Mouse (Mus musculus) frontal cortex, postnatal 25 days (tissue): ENCODE results near the gene Pde4d.
"Not testable (repeated sequence)": the region's sequence is repeated elsewhere in the genome, so short reads cannot be mapped to it uniquely, and the experiment has no call there.

ENCODE experiments used
- DNase-seq, 2 experiments: peaks; one replicate each; pipeline ENCODE4 v3.0.0; 2022; ENCODE audit warnings: low spot score in 2 of 2

The Pde4d gene

DNA sequence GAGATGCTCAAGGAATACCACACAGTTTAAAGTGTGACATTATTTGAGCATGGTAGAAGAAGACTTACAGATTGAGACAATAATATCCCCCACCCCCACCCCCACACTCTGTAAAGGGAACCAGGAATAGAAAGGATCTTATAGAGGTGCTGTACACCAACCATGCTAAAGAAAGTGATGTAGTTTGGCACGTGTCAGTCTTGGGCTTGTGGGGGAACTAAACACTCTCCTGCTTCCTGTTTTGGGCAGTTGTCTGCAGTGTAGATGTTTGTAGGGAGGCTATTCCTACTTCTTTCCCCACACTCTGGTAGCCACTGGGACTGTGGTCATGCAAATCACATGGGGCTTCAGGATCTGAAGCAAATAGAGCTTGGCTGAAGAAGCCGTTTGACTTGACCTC is 236.5 kb downstream of the Pde4d start:
- no peak for DNase-seq

DNA sequence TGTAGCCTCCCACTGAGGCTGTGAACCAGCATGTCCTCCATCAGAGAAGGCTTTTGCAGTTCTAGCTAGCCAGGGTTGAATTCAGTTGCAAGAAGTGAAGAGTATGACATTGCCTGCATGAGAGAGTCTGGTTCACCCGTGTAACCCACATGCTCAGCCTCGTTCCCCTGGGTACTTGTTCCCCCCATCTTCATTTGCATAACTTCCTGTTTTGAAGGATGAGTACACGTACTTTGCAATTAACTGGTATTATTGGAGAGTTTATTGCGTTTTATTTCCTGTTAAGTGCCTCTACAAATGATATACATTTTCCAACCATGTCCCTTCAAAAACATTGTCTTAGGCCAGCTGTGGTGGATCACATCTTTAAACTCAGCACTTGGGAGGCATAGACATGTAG is 237.1 kb downstream of the Pde4d start:
- DNase-seq, result no peak

DNA sequence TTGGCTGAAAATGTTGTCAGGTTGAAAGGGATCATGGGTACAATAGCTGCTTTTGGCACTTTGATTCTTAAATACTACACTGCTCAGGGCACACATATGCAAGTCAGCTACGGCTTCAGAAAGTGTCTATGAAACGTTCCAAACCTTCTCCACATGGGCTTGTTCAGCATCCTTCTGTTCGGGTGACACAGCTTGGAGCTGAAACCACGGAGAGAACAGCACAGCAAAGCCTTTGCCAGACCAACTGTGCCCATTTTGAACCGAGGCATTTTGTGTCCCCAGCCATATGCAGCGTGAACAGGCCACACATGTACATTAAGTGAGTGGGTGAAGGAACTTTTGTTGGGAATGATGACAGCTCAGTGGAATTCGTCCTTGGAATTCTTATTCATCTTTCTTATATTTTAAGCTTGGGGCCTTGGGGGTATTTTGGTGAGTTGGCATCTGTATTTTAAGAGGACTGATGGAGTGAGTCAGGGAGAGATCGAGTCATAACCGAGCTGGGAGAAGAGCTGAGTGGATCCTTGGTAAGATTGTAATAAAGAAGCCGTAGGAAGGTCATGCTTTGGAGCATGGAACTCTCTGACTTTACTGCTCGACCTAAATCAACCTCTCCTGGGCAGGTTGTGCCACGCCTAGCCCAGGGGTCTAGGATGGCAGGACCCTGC is 243.3 kb downstream of the Pde4d start:
- no peak for DNase-seq

DNA sequence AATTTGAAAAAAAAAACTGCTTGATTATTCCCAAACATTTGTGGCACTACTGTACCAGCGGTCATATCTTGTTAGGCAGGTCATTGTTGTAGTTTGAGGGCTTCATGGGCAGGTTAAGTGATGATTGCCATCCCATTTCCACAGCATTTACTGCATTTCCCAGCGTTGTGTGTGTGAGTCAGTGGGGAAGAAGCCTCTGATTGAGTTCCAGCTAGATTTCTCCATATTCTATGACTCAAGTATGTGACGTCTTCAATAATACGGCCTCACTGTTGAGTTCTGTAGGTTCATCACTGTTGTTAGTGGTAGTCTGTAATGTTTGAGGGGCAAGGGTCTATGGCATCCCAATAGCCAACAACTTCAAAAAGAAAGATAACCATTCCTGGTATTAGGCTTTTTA is 255.7 kb downstream of the Pde4d start:
- no peak for DNase-seq

DNA sequence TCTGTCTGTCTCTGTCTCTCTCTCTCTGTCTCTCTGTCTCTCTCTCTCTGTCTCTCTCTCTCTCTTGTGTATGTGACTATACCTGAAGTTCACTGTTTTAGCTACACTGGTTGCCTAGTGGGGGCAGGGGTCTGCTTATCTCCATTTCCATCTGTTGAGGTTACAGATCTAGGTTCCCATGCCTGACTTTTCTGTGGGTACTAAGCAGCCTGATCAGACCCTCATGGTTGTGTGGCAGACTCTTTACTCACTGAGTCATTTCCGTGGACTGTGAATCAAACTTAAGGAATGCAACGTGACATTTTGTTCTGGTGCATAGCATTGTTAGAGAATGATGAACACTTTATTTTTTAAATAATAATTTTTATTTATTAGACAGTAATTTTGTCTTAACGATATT is 264.3 kb downstream of the Pde4d start:
- no peak for DNase-seq

DNA sequence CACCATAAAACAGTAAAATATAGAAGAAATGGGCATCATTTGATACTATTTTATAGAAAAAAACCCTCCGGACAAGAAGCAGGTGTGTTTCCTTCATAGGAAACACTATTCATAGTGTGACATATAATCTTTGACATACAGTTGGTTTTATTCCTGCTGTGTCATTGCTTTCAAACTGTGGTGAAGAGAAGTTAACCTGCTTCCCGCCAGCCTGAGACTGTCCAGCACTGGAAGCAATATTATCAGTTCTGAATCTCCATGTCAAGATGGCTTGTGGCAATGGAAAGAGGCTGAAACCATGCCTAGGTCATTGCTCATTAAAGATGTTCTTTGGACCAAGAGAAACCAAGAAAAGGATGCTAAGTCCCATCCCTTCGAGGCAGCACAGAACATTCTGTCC is 265.3 kb downstream of the Pde4d start:
- no peak for DNase-seq

DNA sequence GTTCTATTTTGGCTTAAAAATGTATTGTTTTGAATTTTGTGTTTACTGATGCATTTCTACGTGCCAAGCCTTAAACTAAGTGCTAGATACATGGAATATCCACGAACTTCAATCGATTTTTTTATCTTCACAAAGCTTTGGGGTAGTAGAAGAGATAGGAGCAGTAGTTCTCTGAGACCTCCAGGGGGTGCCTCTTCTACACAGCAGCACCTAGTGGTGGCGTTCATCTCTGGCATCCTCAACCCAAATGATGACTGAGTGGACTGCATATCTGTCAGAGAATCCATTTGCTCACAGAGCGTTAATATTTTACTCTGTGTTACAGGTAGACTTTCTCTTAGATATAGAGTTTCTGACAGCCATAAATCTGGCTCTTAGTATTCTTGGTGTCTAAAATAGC is 272.5 kb downstream of the Pde4d start:
- DNase-seq, result no peak

DNA sequence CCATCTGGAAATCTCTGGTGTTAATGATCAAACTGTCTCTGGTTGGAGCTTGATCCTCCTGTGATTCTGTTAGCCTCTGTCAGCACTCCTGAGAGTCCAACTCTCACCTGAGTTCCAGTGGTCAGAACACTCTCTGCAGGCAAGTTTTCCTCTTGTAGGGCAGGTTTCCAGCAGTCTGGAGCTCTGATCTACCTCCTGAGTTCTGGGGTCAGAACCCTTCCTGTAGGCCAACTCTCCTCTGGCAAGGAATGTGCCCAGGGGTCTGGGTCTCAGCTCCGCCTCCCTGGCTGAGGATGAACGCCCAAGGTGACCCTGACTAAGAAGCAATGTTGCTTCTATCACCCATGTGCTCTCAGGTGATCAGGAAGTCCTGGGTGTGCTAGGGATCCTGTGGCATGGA is 284.6 kb downstream of the Pde4d start:
- not testable (repeated sequence) for DNase-seq

DNA sequence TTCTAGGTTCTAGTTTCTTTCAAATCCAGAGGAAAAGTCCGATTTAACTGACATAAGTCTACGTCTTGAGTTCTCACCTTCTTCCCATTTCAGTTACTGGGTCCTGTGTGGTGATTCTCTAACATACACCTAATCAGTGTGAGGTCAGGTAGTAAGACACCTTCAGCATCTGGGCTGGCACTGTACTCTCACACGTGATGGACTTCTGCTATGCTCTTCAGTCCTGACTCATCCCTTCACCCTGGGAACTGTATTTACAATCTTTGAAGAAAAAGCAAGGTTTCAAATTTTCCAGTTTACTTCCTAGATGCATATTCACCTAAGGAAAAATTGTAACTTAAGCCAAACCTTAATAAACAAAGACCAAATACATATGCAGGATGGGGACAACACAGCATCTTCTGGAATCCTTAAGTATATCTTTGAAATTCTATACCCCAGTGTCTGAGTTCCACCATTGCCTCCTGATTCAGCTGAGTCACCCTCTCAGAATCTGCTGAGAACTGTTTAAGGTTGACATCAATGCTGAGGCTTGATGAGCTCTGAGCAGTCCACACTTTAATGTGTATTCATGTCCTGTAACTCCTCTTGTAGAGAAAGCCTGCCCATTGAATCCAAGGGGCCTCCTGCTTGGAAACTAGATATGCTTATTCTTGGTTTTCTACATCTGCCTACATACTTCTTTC is 301.6 kb downstream of the Pde4d start:
- no peak for DNase-seq

DNA sequence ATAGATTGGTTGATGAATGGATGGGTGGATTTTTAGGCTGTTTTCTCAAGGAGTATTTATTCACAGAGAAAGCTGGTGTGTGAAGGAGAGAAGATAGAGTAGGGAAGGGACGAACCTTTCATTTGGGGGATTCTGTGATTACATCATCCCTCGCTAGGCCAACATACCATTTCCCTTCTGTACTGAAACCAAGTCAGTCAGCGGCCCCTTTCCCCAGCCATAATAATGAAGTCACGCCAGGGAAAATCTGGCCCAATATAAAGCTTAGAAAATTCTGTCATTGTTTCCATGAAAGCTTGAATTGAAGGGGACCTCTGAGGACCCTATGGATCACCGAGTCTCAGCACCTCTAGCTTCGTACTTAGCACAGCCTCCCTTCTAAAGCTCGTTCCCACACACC is 307.7 kb downstream of the Pde4d start:
- no peak for DNase-seq

DNA sequence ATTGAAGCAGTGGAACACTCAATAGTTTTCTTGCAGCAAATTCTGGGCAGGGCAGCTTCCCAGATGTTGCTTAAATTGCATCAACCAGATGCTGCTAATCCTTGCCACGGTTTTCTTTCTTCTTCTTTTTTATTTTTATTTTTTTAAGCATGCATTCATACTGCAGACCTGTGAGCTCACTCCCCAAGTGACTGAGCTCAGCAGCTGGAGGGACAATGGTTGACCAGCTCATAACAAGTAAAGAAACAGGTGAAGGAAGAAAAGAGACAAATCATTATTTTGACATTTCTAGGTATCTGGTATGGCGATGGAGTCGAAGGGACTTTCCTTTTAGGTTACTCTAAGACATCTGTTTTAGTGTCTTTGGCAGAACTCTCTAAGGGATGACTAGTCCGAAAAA is 308.6 kb downstream of the Pde4d start:
- no peak for DNase-seq

DNA sequence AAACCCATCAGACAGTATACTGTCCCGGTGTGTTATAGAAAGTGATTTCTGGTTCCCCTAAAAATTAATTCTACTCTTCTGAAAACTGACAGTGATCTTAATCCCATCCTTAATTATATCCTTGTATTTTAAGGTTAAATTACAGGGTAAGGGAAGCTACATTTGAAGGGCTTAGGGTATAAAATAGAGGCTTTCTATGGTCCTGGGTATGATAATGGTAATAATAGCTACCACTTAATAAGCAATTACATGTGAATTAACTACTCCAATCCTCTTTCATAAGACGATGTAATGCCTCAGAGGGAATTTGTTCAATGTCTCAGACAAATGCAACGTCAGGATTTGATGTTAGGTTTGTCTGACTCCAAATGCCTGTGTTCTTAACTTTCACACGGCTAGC is 309.4 kb downstream of the Pde4d start:
- DNase-seq, result no peak

DNA sequence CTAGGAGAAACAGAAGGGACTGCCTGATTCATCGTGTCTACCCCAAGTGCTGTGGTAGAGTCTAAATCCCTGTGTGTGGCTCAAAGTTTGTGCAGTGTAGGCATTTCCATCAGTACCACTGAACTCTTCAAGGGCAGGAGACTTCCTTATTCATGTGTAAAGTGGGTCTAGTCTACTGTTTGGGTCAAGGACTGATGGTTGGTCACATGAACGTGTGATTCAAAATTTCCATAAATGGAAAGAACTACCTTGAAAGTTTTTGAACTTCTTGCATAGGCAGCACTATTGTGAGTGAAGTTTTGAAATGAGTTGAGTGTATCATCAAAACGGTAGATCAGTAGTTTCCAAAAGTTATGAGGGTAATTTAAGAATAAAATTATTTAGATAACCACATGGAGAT is 313.5 kb downstream of the Pde4d start:
- DNase-seq, result no peak

DNA sequence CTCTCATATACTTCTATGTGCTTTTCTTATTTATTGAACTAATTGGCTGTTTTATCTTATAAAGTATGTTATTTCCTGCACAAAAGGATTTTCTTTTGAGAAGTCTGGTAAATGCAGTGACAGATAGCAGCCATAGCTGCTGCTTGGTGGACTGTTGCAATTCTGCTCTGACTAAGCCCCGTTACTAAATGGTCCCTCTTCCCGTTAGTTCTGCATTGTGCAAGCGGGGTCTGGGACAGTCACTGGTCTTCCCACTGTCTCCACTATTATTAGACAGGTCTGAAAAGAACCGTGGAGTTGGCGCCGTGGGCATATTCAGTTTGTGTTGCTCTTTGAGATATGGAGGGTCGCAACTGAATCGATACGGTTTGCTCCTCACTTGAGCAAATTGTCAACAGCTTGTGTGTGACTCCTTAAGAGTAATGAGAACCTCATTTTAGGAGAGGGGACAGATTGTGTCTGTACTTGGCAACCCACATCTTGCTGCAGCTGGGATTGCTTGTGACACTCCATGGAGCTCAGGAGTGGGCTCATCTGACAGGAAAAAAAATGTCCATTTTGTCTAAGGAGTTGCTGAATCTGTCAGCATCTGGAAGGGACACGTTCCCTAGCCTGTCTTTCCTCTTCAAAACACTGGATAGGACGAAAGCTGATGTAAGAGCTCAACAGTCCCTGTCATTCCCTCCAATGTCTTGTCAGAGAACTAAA is 316.4 kb downstream of the Pde4d start:
- DNase-seq, result no peak

DNA sequence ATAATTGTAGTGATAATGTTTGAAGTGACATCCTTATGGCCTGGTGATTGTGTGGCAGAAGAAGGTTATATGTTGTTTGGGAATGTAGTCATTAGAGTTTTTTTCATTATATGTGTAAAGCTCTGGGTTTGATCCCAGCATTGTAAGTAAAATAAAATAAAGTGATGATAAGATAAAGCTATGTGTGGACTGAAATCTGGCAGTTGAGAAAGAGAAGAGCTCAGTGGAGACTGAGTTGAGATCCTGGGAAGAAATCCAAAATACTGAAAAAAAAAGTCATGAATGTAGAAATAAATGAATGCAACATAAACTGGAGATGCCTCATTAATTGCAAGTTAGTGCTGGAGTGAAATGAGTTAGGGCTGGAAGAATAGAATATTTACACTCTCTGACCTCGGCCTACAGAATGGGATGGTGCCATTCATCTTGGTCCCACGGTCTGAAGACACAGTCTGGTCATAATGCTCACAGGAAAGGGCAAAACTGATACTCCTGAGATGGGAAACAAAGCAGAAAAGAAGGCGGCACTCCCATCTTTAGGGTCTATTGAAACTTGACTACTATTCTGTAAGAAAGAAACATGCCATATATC is 319.8 kb downstream of the Pde4d start:
- DNase-seq, result no peak

DNA sequence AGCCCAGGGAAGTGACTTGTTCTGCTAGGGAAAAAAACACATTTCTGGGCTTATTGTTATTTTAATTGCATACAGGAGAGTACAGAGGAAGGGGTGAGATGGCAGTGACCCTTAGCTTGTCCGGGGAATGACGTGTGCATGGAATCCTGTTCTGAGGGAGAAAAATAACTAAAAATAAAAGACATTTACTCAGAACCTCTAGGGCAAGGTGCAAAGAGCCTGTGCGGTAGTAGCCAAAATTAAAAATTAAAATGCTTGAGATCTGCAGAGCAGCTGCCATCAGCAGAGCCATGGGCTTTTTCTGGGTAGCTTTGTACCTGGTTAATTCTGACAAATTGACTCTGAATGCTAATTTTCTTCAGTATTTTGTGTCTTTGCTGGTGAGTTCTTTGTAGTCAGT is 322.6 kb downstream of the Pde4d start:
- no peak for DNase-seq

DNA sequence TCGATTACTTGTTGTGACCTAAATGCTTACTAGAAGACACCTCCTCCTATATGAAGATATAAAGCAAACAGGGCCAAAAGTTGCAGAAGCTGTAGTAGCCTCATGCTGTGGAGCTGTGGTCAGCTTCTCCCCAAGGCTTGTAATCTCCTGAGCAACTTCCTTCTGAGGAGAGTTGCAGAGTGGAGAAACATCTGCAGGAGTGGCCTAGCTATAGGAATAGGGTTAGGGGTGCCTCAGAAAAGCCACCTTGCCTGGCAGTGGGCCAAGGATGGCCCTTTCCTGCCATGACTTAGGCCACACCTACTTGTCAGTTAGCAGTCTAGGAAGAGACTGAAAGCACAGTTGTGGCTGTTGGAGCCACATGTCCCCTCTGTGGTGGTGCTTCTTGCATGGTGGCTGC is 325.2 kb downstream of the Pde4d start:
- DNase-seq, result no peak

DNA sequence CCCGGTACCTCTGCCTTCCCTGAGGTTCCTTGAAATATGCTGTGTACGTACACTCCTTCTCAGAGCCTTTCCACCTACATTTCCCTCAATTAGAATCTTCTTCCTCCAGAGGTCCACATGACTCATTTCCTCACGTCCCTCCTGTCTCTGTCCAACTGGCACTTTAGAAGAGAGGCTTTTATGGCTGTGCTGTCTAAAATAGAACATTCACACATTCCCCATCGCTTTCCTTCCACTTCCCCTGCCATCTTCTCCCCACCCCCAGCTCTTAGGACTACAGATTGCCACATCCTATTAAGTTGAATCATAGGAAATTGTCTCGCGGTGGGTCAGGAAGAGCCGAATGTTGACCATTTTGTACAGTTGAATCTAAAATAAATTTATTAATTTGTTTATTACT is 326.1 kb downstream of the Pde4d start:
- no peak for DNase-seq

DNA sequence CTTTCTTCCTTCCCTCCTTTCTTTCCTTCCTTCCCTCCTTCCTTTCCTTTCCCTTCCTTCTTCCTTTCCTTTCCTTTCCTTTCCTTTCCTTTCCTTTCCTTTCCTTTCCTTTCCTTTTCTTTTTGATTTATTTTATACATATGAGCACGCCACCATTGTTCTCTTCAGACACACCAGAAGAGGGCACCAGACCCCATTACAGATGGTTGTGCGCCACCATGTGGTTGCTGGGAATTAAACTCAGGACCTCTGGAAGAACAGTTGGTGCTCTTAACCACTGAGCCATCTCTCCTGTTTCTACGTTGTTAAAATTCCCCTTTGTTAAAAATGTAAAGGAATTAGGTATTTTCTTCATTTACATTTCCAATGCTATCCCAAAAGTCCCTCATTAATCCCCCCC is 347.9 kb downstream of the Pde4d start:
- DNase-seq, result not testable (repeated sequence)

DNA sequence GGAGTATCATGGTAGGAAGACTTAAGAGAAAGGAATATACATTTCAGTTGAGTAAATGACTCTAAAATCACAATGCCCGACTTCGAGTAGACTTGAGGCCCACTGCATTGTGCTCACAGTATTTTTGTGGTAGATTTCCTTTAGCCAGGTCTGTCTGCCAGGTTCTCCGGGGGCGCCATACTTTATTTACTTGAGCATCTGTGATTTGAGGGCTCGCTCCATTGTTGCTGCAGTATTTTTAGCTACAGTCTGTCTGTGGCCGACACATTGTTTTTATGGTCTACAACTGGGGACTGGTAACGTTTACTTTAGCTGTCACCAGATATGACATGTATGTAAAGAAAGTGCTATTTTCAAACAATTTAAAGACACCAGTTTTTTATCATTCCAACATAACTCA is 359.4 kb downstream of the Pde4d start:
- DNase-seq, result no peak

DNA sequence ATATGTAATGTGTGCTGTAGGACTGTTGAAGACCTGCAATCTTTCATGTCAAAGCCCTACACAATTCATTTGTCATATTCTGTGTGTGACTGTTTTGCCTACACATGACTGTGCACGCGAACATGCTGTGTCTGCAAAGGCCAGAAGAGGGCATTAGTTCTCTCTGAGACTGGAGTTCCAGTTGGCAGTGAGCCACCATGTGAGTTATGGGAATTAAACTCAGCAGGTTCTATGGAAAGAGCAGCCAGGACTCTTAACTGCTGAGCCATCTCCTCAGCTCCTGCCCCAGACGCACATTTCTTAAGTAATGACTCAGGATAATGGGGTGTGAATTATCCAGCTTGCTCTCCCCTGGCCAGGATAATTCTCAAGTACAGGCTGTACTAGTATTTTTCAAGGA is 363.2 kb downstream of the Pde4d start:
- peak in 1 of 2 experiments; percentile 6 for DNase-seq

DNA sequence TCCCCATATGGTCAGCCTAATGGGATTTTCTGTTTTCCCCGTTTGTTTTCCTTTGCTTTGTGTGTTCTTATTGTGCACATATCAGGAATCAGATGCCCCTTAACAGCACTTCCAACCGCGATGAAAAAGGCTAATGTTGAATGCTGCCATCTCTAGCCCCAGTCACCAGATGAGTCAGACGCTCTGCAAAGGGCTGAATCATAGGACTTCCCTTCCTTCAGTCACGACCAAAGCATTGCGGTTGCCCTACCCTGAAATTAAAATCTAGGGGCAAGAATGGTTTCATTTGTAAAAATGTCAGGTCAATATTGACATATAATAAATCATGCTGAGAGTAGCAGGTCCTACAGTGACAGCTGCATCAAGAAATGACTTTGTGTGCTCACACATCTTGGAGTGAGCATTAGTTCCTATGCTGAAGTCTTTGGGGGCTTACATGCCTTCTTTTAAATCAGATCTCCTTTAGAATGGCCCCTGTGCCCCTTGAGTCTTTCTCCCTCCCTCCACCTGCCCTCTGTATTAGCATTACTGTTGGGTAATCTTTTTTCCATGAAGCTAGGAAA is 370.2 kb downstream of the Pde4d start:
- DNase-seq, result no peak

DNA sequence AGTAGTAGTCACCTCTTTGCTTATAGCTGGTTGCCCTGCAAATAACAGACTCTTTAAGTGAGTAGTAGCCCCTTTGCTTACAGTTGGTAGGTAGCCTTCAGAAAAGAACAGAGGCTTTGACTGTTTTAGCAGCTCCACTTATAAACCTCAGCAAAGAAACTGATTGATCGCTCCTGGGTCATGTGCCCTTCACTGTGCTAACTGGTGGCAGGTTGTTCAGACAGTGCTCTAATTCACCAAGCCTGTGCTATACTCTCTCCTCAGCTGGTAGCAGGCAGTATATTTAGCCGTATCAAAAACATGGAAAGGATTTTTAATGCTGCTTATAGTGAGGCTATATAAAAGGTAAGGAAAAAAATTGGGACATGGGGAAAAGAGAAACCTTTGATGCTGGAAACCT is 370.7 kb downstream of the Pde4d start:
- no peak for DNase-seq
